Mouse (Mus musculus) heart, embryonic 12.5 days (tissue): ENCODE data around the gene Tspan5. TPM values are rescaled to one million over a fixed set of nuclear protein-coding genes. Genes with fewer than 3 reads are reported as not detected.

Experiments used
- ATAC-seq: fragments of 200-750 bp; cut with Nextera tagmentation; 2 replicates; pipeline ENCODE4 v1.8.0; 2017; ENCODE audit warnings: moderate TSS enrichment, moderate library complexity; ENCODE audit not compliant: insufficient number of reproducible peaks, low FRiP score
- H3K27ac ChIP-seq: fragments of 300-500 bp; sonication (generic); 2 replicates; pipeline ENCODE4 v1.5.1; 2016; ENCODE audit warnings: mild to moderate bottlenecking, moderate library complexity; ENCODE audit not compliant: poor library complexity, severe bottlenecking
- H3K27me3 ChIP-seq: fragments of 300-500 bp; sonication (generic); replicated peaks from 2 replicates; pipeline ENCODE4 v1.6.1; 2016; ENCODE audit warnings: mild to moderate bottlenecking, moderate library complexity
- H3K36me3 ChIP-seq: fragments of 300-500 bp; sonication (generic); 2 replicates; pipeline ENCODE4 v1.6.1; 2016; ENCODE audit warnings: mild to moderate bottlenecking, moderate library complexity
- H3K4me1 ChIP-seq: fragments of 300-500 bp; sonication (generic); replicated peaks from 2 replicates; pipeline ENCODE4 v1.6.1; 2016; ENCODE audit warnings: mild to moderate bottlenecking
- H3K4me2 ChIP-seq: fragments of 300-500 bp; sonication (generic); 2 replicates; pipeline ENCODE4 v1.6.1; 2016; ENCODE audit warnings: mild to moderate bottlenecking, moderate library complexity
- H3K4me3 ChIP-seq: fragments of 300-500 bp; sonication (generic); 2 replicates; pipeline ENCODE4 v1.5.1; 2016; ENCODE audit warnings: mild to moderate bottlenecking
- H3K9ac ChIP-seq: fragments of 300-500 bp; sonication (generic); 2 replicates; pipeline ENCODE4 v1.6.1; 2016; ENCODE audit warnings: mild to moderate bottlenecking, moderate library complexity
- H3K9me3 ChIP-seq: fragments of 300-500 bp; sonication (generic); replicated peaks from 2 replicates; pipeline ENCODE4 v1.6.1; 2016; ENCODE audit warnings: mild to moderate bottlenecking, moderate library complexity
- whole genome bisulfite sequencing: fragments of 180-500 bp; shearing (Covaris S2); methylation state at CpG from one replicate; pipeline ENCODE4 v1.1.7; 2016; 5-methylcytosine and 5-hydroxymethylcytosine counted together
- polyA plus RNA-seq: library from polyadenylated mRNA; unstranded; fragments of >200 nt; fragmentation: Nextera tagmentation; extraction: Ambion mirVana; gene quantifications from 2 replicates; pipeline ENCODE4 v1.2.1, GENCODE M21; 2016

The Tspan5 gene
- polyA plus RNA-seq, 1 experiment from 2014 or later, result 18.9 TPM

DNA sequence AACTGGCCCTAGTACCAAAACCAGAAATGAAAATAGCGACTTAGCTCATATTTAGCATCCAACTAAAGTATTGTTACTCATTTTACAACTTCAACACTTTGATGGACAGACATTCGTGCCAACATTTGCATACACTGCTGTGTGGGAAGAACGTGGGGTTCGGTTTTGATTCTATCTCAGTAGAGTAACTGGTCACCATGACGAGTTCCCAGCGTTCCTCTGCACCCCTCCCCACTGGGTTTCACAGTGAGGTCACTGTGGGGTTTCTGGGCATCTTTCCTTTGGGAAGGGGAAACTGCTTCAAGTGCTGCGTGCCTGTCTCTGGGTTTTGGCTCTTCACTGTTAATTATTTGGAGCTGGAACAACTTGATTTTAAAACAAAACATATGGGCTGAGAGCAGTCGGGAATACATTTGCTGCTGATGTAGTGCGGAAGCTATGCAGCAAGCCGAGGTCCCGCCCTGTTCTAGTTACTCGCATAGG, 122.2 kb downstream of the Tspan5 start:
- Histone ChIP-seq H3K4me3 (no peak overlapping the region), H3K27ac (no peak overlapping the region), H3K4me2 (no peak overlapping the region), H3K4me1 (peaks cover 6% of the 10 kb centered on the region), H3K36me3 (no peaks in the 10 kb centered on the region), H3K9ac (no peak overlapping the region), H3K9me3 (0 out of 2 replicates have a peak, but pooled peaks cover 13% of the 10 kb centered on the region), H3K27me3 (no peaks in the 10 kb centered on the region)
- no peak for ATAC-seq
- WGBS, result 83% methylated on average over 12 of the region's 12 CpGs

DNA sequence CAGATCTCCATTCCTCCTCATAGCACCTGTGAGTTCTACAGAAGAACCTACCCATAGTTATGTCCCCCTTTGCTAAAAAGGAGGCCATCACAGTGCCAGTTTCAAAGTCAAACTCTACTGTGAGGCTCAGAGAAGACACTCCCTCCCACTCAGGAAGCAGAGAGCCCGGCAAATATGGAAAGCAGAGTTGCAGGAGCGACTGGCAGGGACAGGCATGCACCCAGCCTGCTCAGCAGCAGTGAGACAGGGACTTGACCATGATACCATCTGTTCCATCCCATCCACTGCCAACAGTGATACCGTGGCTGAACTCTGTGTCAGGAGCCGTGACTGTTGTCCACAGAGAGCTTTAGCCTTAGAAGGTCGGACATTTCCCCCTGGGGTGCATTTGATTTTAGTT, 123.3 kb downstream of the Tspan5 start:
- no peak overlapping the region for H3K4me3 ChIP-seq
- no peak for ATAC-seq
- H3K4me1 ChIP-seq, result 0 out of 2 replicates have a peak, but pooled peaks cover 3% of the 10 kb centered on the region
- WGBS, result 83% methylated on average over 5 of the region's 5 CpGs
- H3K9me3 ChIP-seq, result 0 out of 2 replicates have a peak, but pooled peaks cover 13% of the 10 kb centered on the region
- H3K4me2 ChIP-seq, result no peak overlapping the region
- no peak overlapping the region for H3K9ac ChIP-seq
- H3K27ac ChIP-seq, result no peak overlapping the region
- no peaks in the 10 kb centered on the region for H3K36me3 ChIP-seq
- no peaks in the 10 kb centered on the region for H3K27me3 ChIP-seq

- no peak overlapping the region for H3K9ac ChIP-seq
- 76% methylated on average over 16 of the region's 16 CpGs for WGBS
- no peak overlapping the region for H3K4me2 ChIP-seq
- 0 out of 2 replicates have a peak, but pooled peaks cover 13% of the 10 kb centered on the region for H3K9me3 ChIP-seq
- no peaks in the 10 kb centered on the region for H3K4me1 ChIP-seq
- peak; percentile 18; the same call in 1 of the 2 replicates for ATAC-seq
- no peaks in the 10 kb centered on the region for H3K36me3 ChIP-seq
- no peaks in the 10 kb centered on the region for H3K27me3 ChIP-seq
- no peak overlapping the region for H3K27ac ChIP-seq
- H3K4me3 ChIP-seq, result no peak overlapping the region
These were observed 125.3 kb downstream of the Tspan5 start for GRCm38 (mm10) chr3:138867149-138867848.

- Histone ChIP-seq H3K36me3 (no peaks in the 10 kb centered on the region), H3K27me3 (no peaks in the 10 kb centered on the region), H3K4me1 (no peaks in the 10 kb centered on the region), H3K9ac (no peak overlapping the region), H3K4me3 (no peak overlapping the region), H3K9me3 (0 out of 2 replicates have a peak, but pooled peaks cover 13% of the 10 kb centered on the region), H3K27ac (no peak overlapping the region), H3K4me2 (no peak overlapping the region)
- 68% methylated on average over 13 of the region's 13 CpGs for WGBS
- no peak for ATAC-seq
These were observed 126.4 kb downstream of the Tspan5 start for GRCm38 (mm10) chr3:138868409-138868808.

- no peak for ATAC-seq
- H3K27ac ChIP-seq, result no peak overlapping the region
- H3K9me3 ChIP-seq, result 0 out of 2 replicates have a peak, but pooled peaks cover 5% of the 10 kb centered on the region
- H3K27me3 ChIP-seq, result no peaks in the 10 kb centered on the region
- H3K4me2 ChIP-seq, result no peak overlapping the region
- no peaks in the 10 kb centered on the region for H3K36me3 ChIP-seq
- no peaks in the 10 kb centered on the region for H3K4me1 ChIP-seq
- H3K9ac ChIP-seq, result no peak overlapping the region
- WGBS, result 85% methylated on average over 7 of the region's 7 CpGs
- no peak overlapping the region for H3K4me3 ChIP-seq
These were observed 133.3 kb downstream of the Tspan5 start for GRCm38 (mm10) chr3:138875282-138875681.

GRCm38 (mm10) chr3:138875936-138876335, 133.9 kb downstream of the Tspan5 start:
- 84% methylated on average over 6 of the region's 6 CpGs for WGBS
- 0 out of 2 replicates have a peak, but pooled peaks cover 5% of the 10 kb centered on the region for H3K9me3 ChIP-seq
- no peaks in the 10 kb centered on the region for H3K4me1 ChIP-seq
- no peak overlapping the region for H3K27ac ChIP-seq
- no peak overlapping the region for H3K9ac ChIP-seq
- no peaks in the 10 kb centered on the region for H3K36me3 ChIP-seq
- no peak overlapping the region for H3K4me2 ChIP-seq
- no peak overlapping the region for H3K4me3 ChIP-seq
- no peaks in the 10 kb centered on the region for H3K27me3 ChIP-seq
- ATAC-seq, result no peak

GRCm38 (mm10) chr3:138876418-138876817, 134.4 kb downstream of the Tspan5 start:
- H3K27ac ChIP-seq, result no peak overlapping the region
- H3K4me2 ChIP-seq, result no peak overlapping the region
- H3K9me3 ChIP-seq, result 0 out of 2 replicates have a peak, but pooled peaks cover 5% of the 10 kb centered on the region
- no peak overlapping the region for H3K4me3 ChIP-seq
- H3K36me3 ChIP-seq, result no peaks in the 10 kb centered on the region
- H3K4me1 ChIP-seq, result no peaks in the 10 kb centered on the region
- no peak for ATAC-seq
- H3K27me3 ChIP-seq, result no peaks in the 10 kb centered on the region
- no peak overlapping the region for H3K9ac ChIP-seq
- 87% methylated on average over 10 of the region's 10 CpGs for WGBS

GRCm38 (mm10) chr3:138876931-138877361, 135.0 kb downstream of the Tspan5 start:
- Histone ChIP-seq H3K4me1 (peaks cover 3% of the 10 kb centered on the region), H3K27ac (no peak overlapping the region), H3K9ac (no peak overlapping the region), H3K27me3 (no peaks in the 10 kb centered on the region), H3K4me3 (no peak overlapping the region), H3K9me3 (0 out of 2 replicates have a peak, but pooled peaks cover 5% of the 10 kb centered on the region), H3K4me2 (no peak overlapping the region), H3K36me3 (no peaks in the 10 kb centered on the region)
- WGBS, result 84% methylated on average over 14 of the region's 14 CpGs
- ATAC-seq, result no peak

DNA sequence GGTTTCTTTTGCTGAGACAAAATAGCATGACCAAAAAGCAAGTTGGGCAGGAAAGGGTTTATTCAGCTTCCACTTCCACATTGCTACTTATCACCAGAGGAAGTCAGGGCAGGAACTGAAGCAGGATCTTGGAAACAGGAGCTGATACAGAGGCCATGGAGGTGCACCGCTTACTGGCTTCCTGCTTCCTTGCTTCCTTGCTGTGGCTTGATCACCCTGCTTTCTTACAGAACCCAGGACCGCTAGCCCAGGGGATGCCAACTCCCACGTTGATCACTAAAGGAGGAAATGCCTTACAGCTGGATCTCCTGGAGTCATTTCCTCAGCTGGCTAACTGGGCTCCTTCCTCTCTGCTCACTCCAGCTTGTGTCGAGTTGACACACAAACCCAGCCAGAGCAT, 135.7 kb downstream of the Tspan5 start:
- no peak overlapping the region for H3K4me3 ChIP-seq
- peak; percentile 52; the same call in 1 of the 2 replicates for ATAC-seq
- H3K4me2 ChIP-seq, result no peak overlapping the region
- no peaks in the 10 kb centered on the region for H3K36me3 ChIP-seq
- 0 out of 2 replicates have a peak, but pooled peaks cover 5% of the 10 kb centered on the region for H3K9me3 ChIP-seq
- H3K27ac ChIP-seq, result no peak overlapping the region
- no peak overlapping the region for H3K9ac ChIP-seq
- H3K27me3 ChIP-seq, result no peaks in the 10 kb centered on the region
- H3K4me1 ChIP-seq, result peaks cover 9% of the 10 kb centered on the region
- 55% methylated on average over 4 of the region's 4 CpGs for WGBS

DNA sequence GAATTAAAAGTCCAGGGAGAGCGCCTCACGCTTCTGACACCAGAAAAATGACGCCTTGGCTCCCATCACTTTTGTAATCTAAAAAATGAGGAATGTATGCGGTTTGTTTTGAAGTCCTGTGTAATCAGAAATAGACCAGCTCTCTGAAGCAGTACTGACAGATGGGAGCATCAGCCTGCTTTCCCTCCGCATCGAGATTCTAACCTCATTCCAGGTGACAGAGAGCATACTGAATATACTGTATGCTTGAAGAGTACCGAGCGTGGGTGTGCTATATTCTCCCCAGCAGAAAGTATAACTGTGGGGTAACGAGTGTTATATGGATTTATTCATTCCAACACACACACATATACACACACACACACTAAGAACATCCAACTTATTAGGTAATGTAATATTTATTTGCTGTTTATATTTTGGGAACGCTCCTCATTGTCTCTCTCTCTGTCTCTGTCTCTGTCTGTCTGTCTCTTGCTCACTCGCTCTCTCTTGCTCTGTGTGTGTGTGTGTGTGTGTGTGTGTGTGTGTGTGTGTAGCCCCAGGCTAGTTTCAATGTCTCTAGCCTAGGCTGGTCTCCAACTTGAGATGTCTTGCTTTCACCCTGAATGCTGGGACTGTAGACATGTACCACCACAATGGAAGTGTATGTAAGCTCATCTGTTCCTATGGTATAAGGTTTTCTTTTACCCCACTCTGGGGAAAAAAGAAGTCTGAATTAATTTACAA, 139.2 kb downstream of the Tspan5 start:
- ATAC-seq, result no peak
- H3K4me1 ChIP-seq, result peaks cover 16% of the 10 kb centered on the region
- WGBS, result 76% methylated on average over 11 of the region's 11 CpGs
- no peaks in the 10 kb centered on the region for H3K27me3 ChIP-seq
- H3K4me2 ChIP-seq, result no peak overlapping the region
- no peaks in the 10 kb centered on the region for H3K36me3 ChIP-seq
- no peaks in the 10 kb centered on the region for H3K9me3 ChIP-seq
- no peak overlapping the region for H3K27ac ChIP-seq
- no peak overlapping the region for H3K4me3 ChIP-seq
- no peak overlapping the region for H3K9ac ChIP-seq

- Histone ChIP-seq H3K27ac (no peak overlapping the region; the same call in 1 of the 2 replicates), H3K4me1 (peaks cover 16% of the 10 kb centered on the region), H3K4me2 (no peak overlapping the region), H3K36me3 (no peaks in the 10 kb centered on the region), H3K9me3 (0 out of 2 replicates have a peak, but pooled peaks cover 2% of the 10 kb centered on the region), H3K4me3 (no peak overlapping the region), H3K9ac (no peak overlapping the region), H3K27me3 (no peaks in the 10 kb centered on the region)
- WGBS, result 38% methylated on average over 6 of the region's 6 CpGs
- ATAC-seq, result peak; percentile 48; the same call in 1 of the 2 replicates
These were observed 139.8 kb downstream of the Tspan5 start for GRCm38 (mm10) chr3:138881725-138882347.
